Mouse (Mus musculus) heart, postnatal 0 days (tissue): ENCODE data around the gene Spint1.

ENCODE experiments used
- CTCF ChIP-seq: IDR thresholded peaks from 2 replicates; pipeline ENCODE4 v1.5.1; 2016; ENCODE audit warnings: antibody characterized with exemption, control low read depth, low read depth
- EP300 ChIP-seq: IDR thresholded peaks from 2 replicates; pipeline ENCODE4 v1.6.1; 2016; ENCODE audit warnings: antibody characterized with exemption, low read depth

- TF ChIP-seq CTCF (no peak), EP300 (no peak)
Measured at GRCm38 (mm10) chr2:119236682-119237209, 416 bp upstream of the Spint1 start.
